ENCODE assay signal across 15 mouse cellular contexts in the genomic region with DNA sequence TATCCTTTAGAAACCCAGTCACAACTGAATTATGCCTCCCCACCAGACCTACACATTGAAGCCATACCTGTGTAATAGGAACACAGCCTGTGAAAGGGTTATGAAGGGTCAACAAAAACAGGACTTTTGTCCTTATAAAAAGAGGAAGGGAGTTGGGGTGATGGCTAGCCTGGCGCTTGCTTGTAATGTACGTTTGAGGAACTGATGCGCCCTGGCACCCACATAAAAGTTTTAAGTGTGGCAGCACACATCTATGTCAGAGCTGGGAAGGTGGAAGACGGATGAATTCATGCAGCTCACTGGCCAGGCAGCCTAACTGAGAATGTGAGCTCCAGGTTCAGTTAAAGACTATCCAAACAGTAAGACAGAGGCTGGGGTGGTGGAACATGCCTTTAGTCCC.
"Had no signal": no experiment of that assay in that cellular context is flagged by ENCODE, and none has a peak within 500 bp of the region (broad histone marks: within the 10 kb centered on the region; RNA-seq: fewer than 3 reads in every experiment).

No protein-coding gene starts in this region.

- DNase-seq: kidney, adult 18-20 months; kidney, adult 9 months; kidney, postnatal 14 days; kidney, postnatal 4 days; left cerebral cortex, postnatal 4 days; lung, adult 2 months; midbrain, embryonic 14.5 days; retina, postnatal 1 day; right cerebral cortex, postnatal 25 days; spleen, adult 18-20 months; thymus, adult 18-20 months; thymus, postnatal 14 days; thymus, postnatal 4 days had no signal

- ATAC-seq: inflammation-experienced regulatory T-cells, adult 6 months; intestine, embryonic 16.5 days had no signal
